22 mouse cellular contexts compared by ENCODE assay signal in the genomic region with DNA sequence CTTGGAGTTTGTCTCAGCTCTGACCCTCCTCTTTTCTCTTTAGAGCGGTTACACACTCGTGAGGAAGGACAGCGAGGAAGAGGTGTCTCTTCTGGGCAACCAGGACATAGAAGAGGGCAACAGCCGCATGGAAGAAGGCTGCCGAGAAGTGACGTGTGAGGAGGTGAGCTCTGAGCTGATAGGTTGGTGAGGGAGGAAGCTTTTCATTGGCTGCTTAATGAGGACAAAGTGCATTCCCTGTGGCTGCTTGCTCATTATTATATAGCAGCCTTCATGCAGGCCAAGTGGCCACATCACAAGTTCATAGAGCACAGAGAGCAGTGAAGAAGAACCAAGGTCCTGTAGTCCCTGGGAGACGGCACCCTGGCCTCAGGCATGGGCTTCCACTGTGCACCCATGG. TPM values are rescaled to one million over a fixed set of nuclear protein-coding genes. Genes with fewer than 3 reads are reported as not detected.
A peak's percentile ranks its signal among the peaks of the same experiment; 100 is the strongest.
DNase-seq lines count a peak whose midpoint lies in the region; ATAC-seq and TF ChIP-seq lines count a peak whose summit lies in the region.
"Had no signal": no experiment of that assay in that cellular context is flagged by ENCODE, and none has a peak within 500 bp of the region (broad histone marks: within the 10 kb centered on the region; RNA-seq: fewer than 3 reads in every experiment).

No protein-coding gene starts in this region.

- H3K4me1 ChIP-seq in kidney, embryonic 14.5 days (ENCODE audit: control insufficient read depth, insufficient read depth, low read length) = no peaks in the 10 kb centered on the region
- H3K4me1 ChIP-seq in testis, adult 2 months (ENCODE audit: control insufficient read depth, insufficient read depth, low read length) = no peaks in the 10 kb centered on the region
- no peaks in the 10 kb centered on the region for H3K4me1 ChIP-seq in forebrain, embryonic 12.5 days
- H3K4me1 ChIP-seq: embryonic facial prominence, embryonic 15.5 days; forebrain, embryonic 10.5 days; forebrain, embryonic 15.5 days; hindbrain, embryonic 13.5 days had no signal

- no peak for ATAC-seq in kidney, embryonic 14.5 days (ENCODE audit: low FRiP score, low TSS enrichment)
- ATAC-seq in forebrain, embryonic 12.5 days (ENCODE audit: low FRiP score) = no peak
- ATAC-seq: forebrain, embryonic 15.5 days; hindbrain, postnatal 0 days had no signal

- no peak overlapping the region for H3K27ac ChIP-seq in kidney, embryonic 14.5 days (ENCODE audit: low read depth, low read length)
- H3K27ac ChIP-seq in testis, adult 2 months (ENCODE audit: control insufficient read depth, insufficient read depth, low read depth, low read length) = no peak overlapping the region
- H3K27ac ChIP-seq in forebrain, embryonic 12.5 days = no peak overlapping the region
- H3K27ac ChIP-seq: embryonic facial prominence, embryonic 15.5 days; forebrain, embryonic 10.5 days; forebrain, embryonic 15.5 days; heart, adult 2 months; hindbrain, embryonic 13.5 days; hindbrain, postnatal 0 days had no signal

- H3K4me3 ChIP-seq in kidney, embryonic 14.5 days (ENCODE audit: low read length) = no peak overlapping the region
- H3K4me3 ChIP-seq in testis, adult 2 months (ENCODE audit: control insufficient read depth, low read depth, low read length) = no peak overlapping the region
- H3K4me3 ChIP-seq in forebrain, embryonic 12.5 days (replicated peaks) = no peak overlapping the region
- H3K4me3 ChIP-seq: embryonic facial prominence, embryonic 15.5 days; erythroblast, embryonic 14.5 days; forebrain, embryonic 10.5 days; forebrain, embryonic 15.5 days; heart, adult 2 months; hindbrain, embryonic 13.5 days had no signal

- H3K9ac ChIP-seq in kidney, embryonic 14.5 days (ENCODE audit: low read depth, low read length) = no peak overlapping the region
- H3K9ac ChIP-seq in forebrain, embryonic 12.5 days = no peak overlapping the region
- H3K9ac ChIP-seq: embryonic facial prominence, embryonic 15.5 days; forebrain, embryonic 15.5 days had no signal

- TF ChIP-seq CTCF in testis, adult 2 months (IDR thresholded peaks at IDR 0.05; ENCODE audit: control insufficient read depth, insufficient read depth, insufficient replicate concordance, low read depth, low read length) = no peak

- TF ChIP-seq POLR2A in testis, adult 2 months (IDR thresholded peaks at IDR 0.05; ENCODE audit: control insufficient read depth, low read depth, low read length) = 0 out of 2 replicates have a peak, but pooled peaks have one; percentile 9

- 91% methylated on average over 7 of the region's 7 CpGs for WGBS in kidney, embryonic 14.5 days
- whole genome bisulfite sequencing in forebrain, embryonic 12.5 days = 93% methylated on average over 7 of the region's 7 CpGs

- DNase-seq in kidney, adult 11 months = peak; percentile 66
- DNase-seq in testis, postnatal 10 days (ENCODE audit: low spot score) = no peak
- peak; percentile 21 for DNase-seq in kidney, postnatal 14 days
- no peak for DNase-seq in T-cell, adult 2 months (ENCODE audit: low spot score)
- DNase-seq: adrenal gland, postnatal 10 days; cerebellum, adult 11 months; cerebellum, adult 8-10 months; cerebellum, postnatal 14 days; embryo, embryonic 11 days; gastrocnemius, postnatal 10 days; heart, adult 2 months; heart, postnatal 4 days had no signal

- H3K9me3 ChIP-seq in kidney, embryonic 14.5 days (ENCODE audit: control insufficient read depth, low read length) = no peaks in the 10 kb centered on the region
- H3K9me3 ChIP-seq in forebrain, embryonic 12.5 days = no peaks in the 10 kb centered on the region
- H3K9me3 ChIP-seq: embryonic facial prominence, embryonic 15.5 days; forebrain, embryonic 10.5 days; forebrain, embryonic 15.5 days; hindbrain, embryonic 13.5 days had no signal

- H3K36me3 ChIP-seq in kidney, embryonic 14.5 days (ENCODE audit: control insufficient read depth, insufficient read depth, low read length) = peaks cover 79% of the 10 kb centered on the region
- peaks cover 9% of the 10 kb centered on the region for H3K36me3 ChIP-seq in testis, adult 2 months (ENCODE audit: control insufficient read depth, insufficient read depth, low read length)
- H3K36me3 ChIP-seq in forebrain, embryonic 12.5 days (replicated peaks) = peaks cover 87% of the 10 kb centered on the region

- H3K27me3 ChIP-seq in kidney, embryonic 14.5 days (ENCODE audit: control insufficient read depth, insufficient read depth, low read length) = no peaks in the 10 kb centered on the region
- no peaks in the 10 kb centered on the region for H3K27me3 ChIP-seq in testis, adult 2 months (ENCODE audit: control insufficient read depth, insufficient read depth, low read length)
- no peaks in the 10 kb centered on the region for H3K27me3 ChIP-seq in forebrain, embryonic 12.5 days
- H3K27me3 ChIP-seq: embryonic facial prominence, embryonic 15.5 days; forebrain, embryonic 15.5 days; hindbrain, embryonic 13.5 days had no signal

- no peak overlapping the region for H3K4me2 ChIP-seq in kidney, embryonic 14.5 days (replicated peaks; ENCODE audit: low read depth, low read length)
- no peak overlapping the region for H3K4me2 ChIP-seq in forebrain, embryonic 12.5 days
- H3K4me2 ChIP-seq: embryonic facial prominence, embryonic 15.5 days; forebrain, embryonic 15.5 days; heart, embryonic 11.5 days; hindbrain, embryonic 13.5 days had no signal

RNA-seq across cellular contexts. Expression of a gene that starts 6.5 kb away (rescaled TPM):
- 0.13 and 0.14 TPM in 2 replicates for polyA plus RNA-seq in kidney, embryonic 14.5 days (2014; fragmentation: Nextera tagmentation; extraction: Ambion mirVana)
- 16.2 and 16.3 TPM in 2 replicates for polyA plus RNA-seq in testis, adult 2 months (2012; rRNA removed)
- polyA plus RNA-seq in forebrain, embryonic 12.5 days (2016; fragmentation: Nextera tagmentation; extraction: Ambion mirVana) = 0.11 and 0.37 TPM in 2 replicates
- polyA plus RNA-seq: forebrain, embryonic 10.5 days had no signal

Comparison
In these comparisons a context has a peak if more than half of its experiments do, and no peak if none do; other contexts are left out.
1. DNase-seq: peak in kidney, adult 11 months (single experiment) and kidney, postnatal 14 days (single experiment); none in testis, postnatal 10 days (single experiment) and T-cell, adult 2 months (single experiment).
2. RNA of a gene that starts 6.5 kb away (polyA plus RNA-seq): 16.2 to 16.3 TPM in testis, adult 2 months; 0.13 to 0.14 TPM in kidney, embryonic 14.5 days and 0.11 to 0.37 TPM in forebrain, embryonic 12.5 days; every median in the first group is over 10 times any median in the second.